Mouse (Mus musculus) macrophage (primary cell): ENCODE results near the gene Nfyc. TPM values are rescaled to one million over a fixed set of nuclear protein-coding genes. Genes with fewer than 3 reads are reported as not detected.
A peak's percentile ranks its signal among the peaks of the same experiment; 100 is the strongest.

ENCODE experiments used
- H3K27ac ChIP-seq: fragments of 350-480 bp; formaldehyde crosslinking; 2 replicates; pipeline ENCODE4 v1.9.0; 2021
- H3K36me3 ChIP-seq: fragments of 350-480 bp; formaldehyde crosslinking; 2 replicates; pipeline ENCODE4 v1.9.0; 2021; ENCODE audit errors: inconsistent target
- H3K4me3 ChIP-seq: fragments of 350-480 bp; formaldehyde crosslinking; 2 replicates; pipeline ENCODE4 v1.9.0; 2021; ENCODE audit errors: inconsistent target
- H3K79me2 ChIP-seq: fragments of 350-480 bp; formaldehyde crosslinking; 2 replicates; pipeline ENCODE4 v1.9.0; 2021; ENCODE audit errors: inconsistent target
- WGBS: methylation state at CpG from one replicate; pipeline ENCODE4 v1.1.7; 2026; ENCODE audit warnings: inconsistent platforms; ENCODE audit not compliant: missing documents; 5-methylcytosine and 5-hydroxymethylcytosine counted together
- polyA plus RNA-seq: library from polyadenylated mRNA; stranded (reverse); fragments of 250-400 nt; gene quantifications from 3 replicates; pipeline ENCODE4 v1.2.4, GENCODE M21; 2018; ENCODE audit warnings: inconsistent platforms

The Nfyc gene
- polyA plus RNA-seq, 1 experiment from 2014 or later = 28.3 TPM

DNA sequence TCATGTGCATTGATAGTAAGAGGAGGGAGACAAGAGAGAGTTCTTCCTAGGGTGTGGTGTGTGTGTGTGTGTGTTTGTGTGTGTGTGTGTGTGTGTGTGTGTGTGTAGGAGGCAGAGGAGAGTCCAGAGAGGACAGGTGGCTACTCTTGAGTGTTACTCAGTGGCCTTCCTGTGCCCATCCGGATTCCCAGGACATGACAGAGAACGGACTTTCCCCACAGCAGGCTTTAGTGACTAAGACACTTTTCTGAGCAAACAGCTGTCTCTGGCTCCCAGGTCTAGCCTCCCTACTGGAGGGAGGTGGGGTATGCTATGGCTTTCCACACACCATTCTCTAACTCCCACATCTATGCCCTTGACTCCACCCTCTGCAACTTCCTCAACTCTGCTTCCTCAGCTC, 81.8 kb downstream of the Nfyc start:
- Histone ChIP-seq H3K79me2 (no peaks in the 10 kb centered on the region), H3K4me3 (no peak overlapping the region), H3K27ac (no peak overlapping the region), H3K36me3 (no peaks in the 10 kb centered on the region)
- 30% methylated on average over 2 of the region's 2 CpGs for WGBS

- H3K36me3 ChIP-seq = no peaks in the 10 kb centered on the region
- 7% methylated on average over 42 of the region's 42 CpGs for WGBS
- no peak within 1 kb of the TSS for H3K4me3 ChIP-seq
- no peaks in the 10 kb centered on the region for H3K79me2 ChIP-seq
- no peak within 1 kb of the TSS for H3K27ac ChIP-seq
These were observed 83.2 kb downstream of the Nfyc start, which contains the start of gene Kcnq4 for GRCm38 (mm10) chr4:120747941-120748866. Kcnq4 (minus strand) TSS chr4:120748612.

- H3K36me3 ChIP-seq = no peaks in the 10 kb centered on the region
- H3K27ac ChIP-seq = no peak overlapping the region
- under 1% methylated on average over 55 of the region's 75 CpGs for WGBS
- no peak overlapping the region for H3K4me3 ChIP-seq
- no peaks in the 10 kb centered on the region for H3K79me2 ChIP-seq
These were observed 84.1 kb downstream of the Nfyc start for GRCm38 (mm10) chr4:120747243-120747792.

DNA sequence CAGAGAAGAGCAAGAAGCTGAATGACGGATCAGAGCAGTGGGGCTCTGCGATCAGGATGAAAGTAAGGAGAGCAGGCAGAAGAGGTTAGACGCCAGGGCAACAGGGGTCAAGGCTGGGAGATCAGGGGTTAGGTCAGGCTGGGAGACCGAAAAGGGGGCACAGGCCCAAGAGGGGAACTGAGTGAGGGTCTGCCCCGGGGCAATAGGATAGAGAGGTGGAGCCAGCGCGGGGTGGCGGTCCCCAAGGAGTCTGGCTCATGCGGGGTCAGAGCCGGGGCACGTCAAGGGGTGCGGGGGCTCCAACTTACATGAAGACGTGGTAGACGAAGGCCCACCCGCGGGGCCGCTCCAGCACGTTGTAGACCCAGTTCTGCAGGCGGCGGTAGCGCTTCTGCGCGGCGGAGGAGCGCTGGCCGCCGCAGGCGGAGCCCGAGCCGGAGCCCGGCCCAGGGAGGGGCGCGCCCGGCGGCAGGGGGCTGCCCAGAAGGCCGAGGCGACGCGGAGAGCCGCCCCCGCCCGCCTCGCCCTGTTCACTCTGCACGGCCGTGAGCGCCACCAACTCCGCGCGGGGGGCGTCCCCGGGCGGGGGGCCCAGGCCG, 84.7 kb downstream of the Nfyc start:
- Histone ChIP-seq H3K36me3 (no peaks in the 10 kb centered on the region), H3K27ac (no peak overlapping the region), H3K4me3 (no peak overlapping the region), H3K79me2 (no peaks in the 10 kb centered on the region)
- WGBS = 12% methylated on average over 34 of the region's 53 CpGs

DNA sequence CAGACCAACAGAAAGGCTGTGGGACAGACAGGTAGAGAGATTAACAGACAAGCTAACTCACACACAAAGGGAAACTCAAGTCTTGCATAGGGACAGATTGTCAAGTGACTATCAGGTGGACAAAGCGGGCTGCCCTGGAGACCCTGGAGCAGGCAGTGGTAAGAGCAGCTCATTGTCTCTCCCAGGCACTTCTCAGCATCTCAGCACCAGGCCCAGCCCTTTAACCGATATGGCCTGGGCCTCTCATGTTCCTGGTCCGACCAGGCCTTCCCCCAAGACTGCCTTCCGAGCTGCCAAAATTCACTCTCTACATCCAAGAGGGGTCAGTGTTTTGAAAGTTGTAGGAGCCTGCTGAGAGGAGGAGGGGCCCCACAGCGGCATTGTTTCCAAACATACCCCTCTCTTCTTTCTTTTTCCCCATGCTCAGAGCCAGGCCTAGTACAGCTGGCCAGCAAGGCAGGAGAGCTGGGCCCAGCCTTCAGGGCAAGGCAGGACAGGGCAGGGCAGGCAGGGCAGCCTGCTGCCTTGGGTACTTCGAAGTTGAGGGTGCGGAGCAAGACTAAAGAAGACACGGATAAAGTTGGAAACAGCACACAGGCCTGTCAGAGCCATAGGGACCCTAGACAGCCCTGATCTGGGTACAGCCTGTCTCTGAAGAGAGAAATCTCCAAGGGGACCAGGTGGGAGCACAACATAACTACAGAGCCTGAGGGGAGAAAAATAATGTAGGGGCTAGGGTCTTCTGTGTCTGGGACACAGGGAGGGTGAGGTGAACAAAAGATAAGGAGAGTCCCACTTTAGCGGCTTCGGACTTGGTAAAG, 85.4 kb downstream of the Nfyc start:
- Histone ChIP-seq H3K79me2 (no peaks in the 10 kb centered on the region), H3K36me3 (no peaks in the 10 kb centered on the region), H3K27ac (no peak overlapping the region), H3K4me3 (no peak overlapping the region)
- WGBS = 75% methylated on average over 10 of the region's 10 CpGs

- Histone ChIP-seq H3K36me3 (no peaks in the 10 kb centered on the region), H3K79me2 (no peaks in the 10 kb centered on the region), H3K27ac (no peak overlapping the region), H3K4me3 (no peak overlapping the region)
- WGBS = 75% methylated on average over 3 of the region's 3 CpGs
These were observed 87.7 kb downstream of the Nfyc start for GRCm38 (mm10) chr4:120743636-120744035.

GRCm38 (mm10) chr4:120741303-120741702, 90.1 kb downstream of the Nfyc start:
- Histone ChIP-seq H3K27ac (no peak overlapping the region), H3K36me3 (no peaks in the 10 kb centered on the region), H3K79me2 (no peaks in the 10 kb centered on the region), H3K4me3 (no peak overlapping the region)
- WGBS = 92% methylated on average over 6 of the region's 6 CpGs

- Histone ChIP-seq H3K27ac (no peak overlapping the region), H3K79me2 (no peaks in the 10 kb centered on the region), H3K4me3 (no peak overlapping the region), H3K36me3 (no peaks in the 10 kb centered on the region)
- 88% methylated on average over 5 of the region's 5 CpGs for WGBS
These were observed 97.3 kb downstream of the Nfyc start for GRCm38 (mm10) chr4:120734012-120734622.

- 83% methylated on average over 6 of the region's 6 CpGs for WGBS
- H3K36me3 ChIP-seq = no peaks in the 10 kb centered on the region
- H3K4me3 ChIP-seq = no peak overlapping the region
- H3K27ac ChIP-seq = no peak overlapping the region
- H3K79me2 ChIP-seq = no peaks in the 10 kb centered on the region
These were observed 98.6 kb downstream of the Nfyc start for GRCm38 (mm10) chr4:120732737-120733136.

DNA sequence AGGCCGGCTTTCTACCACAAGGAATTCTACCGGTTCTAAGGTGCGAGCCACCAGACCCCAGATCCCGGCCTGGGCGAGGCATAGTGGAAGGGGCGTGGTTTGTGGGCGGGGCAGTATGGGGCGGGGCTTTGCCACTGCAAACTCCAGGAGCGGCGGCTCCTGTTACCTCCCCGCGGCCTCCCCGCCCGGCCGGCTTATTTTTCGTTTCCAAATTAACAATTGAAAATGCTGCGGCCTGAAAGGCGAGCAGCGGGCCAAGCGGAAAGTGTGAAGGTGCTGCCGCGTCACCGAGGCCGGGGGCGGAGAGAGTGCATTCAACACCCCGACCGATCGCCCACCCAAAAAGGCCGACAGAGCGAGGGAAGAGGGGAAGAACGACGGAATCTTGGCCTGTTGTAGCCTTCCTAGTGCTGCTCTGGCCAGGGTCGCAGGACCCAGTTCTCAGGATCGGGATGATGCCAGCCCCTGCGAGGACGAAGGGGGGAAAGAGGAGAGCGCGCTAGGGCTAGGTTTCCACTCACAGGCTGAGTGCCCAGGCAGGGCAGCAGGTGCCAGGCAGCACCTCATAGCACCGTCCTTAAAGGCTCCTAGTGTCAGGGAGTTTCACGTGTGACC, 100.2 kb downstream of the Nfyc start:
- peak overlapping the region; percentile 25 for H3K4me3 ChIP-seq
- H3K27ac ChIP-seq = no peak overlapping the region
- WGBS = under 1% methylated on average over 40 of the region's 40 CpGs
- no peaks in the 10 kb centered on the region for H3K79me2 ChIP-seq
- H3K36me3 ChIP-seq = no peaks in the 10 kb centered on the region

- H3K27ac ChIP-seq = no peak overlapping the region
- WGBS = 31% methylated on average over 6 of the region's 6 CpGs
These were observed 100.8 kb downstream of the Nfyc start for GRCm38 (mm10) chr4:120730574-120730973.

GRCm38 (mm10) chr4:120730146-120730545, 101.2 kb downstream of the Nfyc start:
- whole genome bisulfite sequencing = 44% methylated on average over 6 of the region's 6 CpGs
- H3K4me3 ChIP-seq = no peak overlapping the region
- no peak overlapping the region for H3K27ac ChIP-seq
- H3K79me2 ChIP-seq = no peaks in the 10 kb centered on the region
- H3K36me3 ChIP-seq = no peaks in the 10 kb centered on the region

More at GRCm38 (mm10) chr4:120730574-120730973, 100.8 kb downstream of the Nfyc start:
- H3K4me3 ChIP-seq = no peak overlapping the region
- no peaks in the 10 kb centered on the region for H3K79me2 ChIP-seq
- H3K36me3 ChIP-seq = no peaks in the 10 kb centered on the region

- no peaks in the 10 kb centered on the region for H3K36me3 ChIP-seq
- no peak overlapping the region for H3K4me3 ChIP-seq
- H3K79me2 ChIP-seq = no peaks in the 10 kb centered on the region
- 74% methylated on average over 6 of the region's 6 CpGs for WGBS
- H3K27ac ChIP-seq = no peak overlapping the region
These were observed 101.9 kb downstream of the Nfyc start for GRCm38 (mm10) chr4:120729441-120729840.

DNA sequence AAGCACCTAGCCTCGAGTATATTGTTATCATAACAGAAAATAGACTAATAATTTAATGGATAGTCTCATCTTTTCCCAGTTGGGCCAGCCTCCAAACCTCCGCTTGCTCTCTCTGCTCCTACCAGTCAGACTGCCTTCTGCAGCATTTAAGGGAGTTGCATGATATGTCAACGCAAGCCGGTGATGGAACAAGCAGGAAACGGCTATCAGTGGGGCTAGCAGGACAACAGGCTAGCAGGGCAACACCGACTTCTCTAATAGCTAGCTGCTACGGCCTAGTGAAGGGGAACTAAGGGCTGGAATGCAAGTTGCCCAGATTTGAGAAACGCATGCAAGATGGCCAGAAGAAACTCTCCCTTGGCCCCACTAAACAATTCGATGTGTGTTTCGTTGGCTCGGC, 103.5 kb downstream of the Nfyc start:
- H3K27ac ChIP-seq = no peak overlapping the region
- 82% methylated on average over 11 of the region's 11 CpGs for WGBS
- H3K4me3 ChIP-seq = no peak overlapping the region
- H3K79me2 ChIP-seq = no peaks in the 10 kb centered on the region
- no peaks in the 10 kb centered on the region for H3K36me3 ChIP-seq
